Mouse (Mus musculus): Measurements from ENCODE around the gene Tmem87b.

The Tmem87b gene

DNA sequence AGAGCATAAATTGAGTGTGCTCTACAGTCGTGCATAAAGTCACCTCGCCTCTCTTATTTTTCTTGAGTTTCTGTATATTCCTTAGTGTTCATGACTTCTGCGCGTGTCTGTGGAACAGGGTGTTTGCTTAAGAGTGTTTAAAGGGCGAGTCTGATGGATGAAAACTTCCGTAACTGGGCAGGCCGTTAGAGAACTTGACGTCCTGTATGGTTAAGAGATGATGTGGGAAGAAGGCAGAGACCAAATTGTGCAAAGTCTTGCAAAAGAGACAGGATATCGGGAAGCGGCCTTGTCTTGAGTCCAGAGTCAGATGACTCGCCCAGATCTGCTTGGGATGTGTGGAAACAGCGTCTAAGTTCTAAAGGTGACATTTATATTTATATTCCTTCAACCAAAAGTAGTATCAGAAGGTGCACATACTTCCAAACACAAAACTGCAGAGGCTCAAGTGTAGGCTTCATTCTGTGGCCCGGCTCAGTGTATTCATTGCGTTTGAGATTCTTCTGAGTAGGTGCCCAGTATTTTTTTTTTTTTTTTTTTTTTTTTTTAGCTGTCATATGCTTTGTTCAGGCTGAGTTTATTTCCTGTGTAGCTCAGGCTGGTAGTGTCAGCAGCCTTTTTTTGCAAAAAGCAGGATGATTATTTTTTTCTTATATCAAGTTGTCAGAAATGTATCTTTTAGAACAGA lies 1.2 kb downstream of the Tmem87b start:
- peak in 1 of 2 experiments; percentile 9 for DNase-seq (ENCODE audit: low spot score in 2 of 2)

DNA sequence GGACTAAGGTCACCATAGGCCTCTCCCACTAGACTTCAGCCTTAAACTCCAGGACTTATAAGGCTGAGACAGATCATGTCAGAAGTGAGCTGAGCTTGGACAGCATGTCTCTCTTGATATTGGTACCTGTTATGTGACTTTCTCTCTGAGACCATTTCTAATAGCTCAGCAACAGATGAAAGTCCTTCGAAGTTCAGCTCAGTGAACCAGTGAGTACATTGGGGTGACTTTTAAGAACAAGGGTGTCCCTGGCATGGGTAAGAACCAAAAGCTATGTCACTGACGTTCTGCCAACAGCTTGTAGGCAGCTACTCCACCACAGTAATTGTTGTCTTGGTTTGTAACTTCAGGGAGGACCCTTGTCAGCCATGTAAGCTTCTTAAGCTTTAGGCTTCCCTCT lies 2.7 kb downstream of the Tmem87b start:
- DNase-seq (ENCODE audit: low spot score in 2 of 2): no peak

DNA sequence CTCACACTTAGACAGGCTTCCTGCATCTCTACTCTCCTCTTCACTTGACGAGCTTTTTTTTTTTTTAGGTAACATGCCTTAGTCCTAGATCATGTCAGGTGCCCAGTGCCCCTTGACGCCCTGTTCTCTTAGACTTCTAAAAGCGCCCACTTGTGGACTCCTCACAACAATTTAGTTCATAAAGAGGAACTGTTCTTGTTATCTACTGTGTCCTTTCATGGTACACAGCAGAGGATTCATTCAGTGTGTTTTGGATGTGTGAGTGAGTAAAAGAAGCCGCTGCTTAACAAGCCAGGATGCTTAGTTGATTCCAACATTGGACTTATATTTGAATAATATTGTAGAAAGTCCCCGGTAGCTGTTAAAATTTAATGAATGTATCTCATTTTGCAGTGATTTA lies 6.0 kb downstream of the Tmem87b start:
- no peak for DNase-seq (ENCODE audit: low spot score in 2 of 2)

DNA sequence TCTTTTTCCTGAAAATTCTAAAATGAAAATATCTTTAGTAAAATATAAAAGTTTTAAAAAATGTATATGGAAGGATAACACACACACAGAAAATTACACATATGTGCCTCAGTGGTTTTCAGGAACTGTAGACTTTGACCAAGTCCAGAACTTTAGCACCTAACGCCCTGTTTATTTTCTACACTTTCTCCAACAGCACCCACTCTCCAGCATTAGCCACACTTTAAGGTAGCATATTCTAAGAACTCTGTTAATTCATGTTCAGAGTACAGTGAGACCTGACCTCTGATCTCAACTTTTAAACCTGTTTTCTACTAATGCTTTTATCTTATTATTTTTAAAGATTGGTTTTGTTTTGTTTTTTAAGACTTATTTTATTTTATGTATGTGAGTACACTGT lies 9.9 kb downstream of the Tmem87b start:
- DNase-seq (ENCODE audit: low spot score in 2 of 2): no peak

DNA sequence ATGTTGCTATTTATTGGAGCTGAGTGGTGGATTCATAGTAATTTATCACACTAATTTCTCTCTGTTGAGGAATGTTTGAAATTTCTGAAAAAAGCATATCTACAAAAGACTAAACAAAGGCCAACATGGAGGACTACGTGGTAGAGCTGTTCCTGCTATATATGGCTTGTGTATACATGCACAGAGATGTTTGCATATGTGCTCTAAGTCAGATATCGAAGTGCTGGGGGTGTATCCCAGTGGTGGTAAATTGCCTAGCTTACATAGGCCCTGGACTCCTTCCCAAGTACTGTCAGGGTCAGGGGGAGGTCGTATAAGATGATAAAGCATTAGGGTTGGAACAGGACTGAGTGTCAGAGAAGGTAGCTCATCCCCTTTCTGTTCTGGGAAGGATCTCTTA lies 14.7 kb downstream of the Tmem87b start:
- no peak for DNase-seq (ENCODE audit: low spot score in 2 of 2)

DNA sequence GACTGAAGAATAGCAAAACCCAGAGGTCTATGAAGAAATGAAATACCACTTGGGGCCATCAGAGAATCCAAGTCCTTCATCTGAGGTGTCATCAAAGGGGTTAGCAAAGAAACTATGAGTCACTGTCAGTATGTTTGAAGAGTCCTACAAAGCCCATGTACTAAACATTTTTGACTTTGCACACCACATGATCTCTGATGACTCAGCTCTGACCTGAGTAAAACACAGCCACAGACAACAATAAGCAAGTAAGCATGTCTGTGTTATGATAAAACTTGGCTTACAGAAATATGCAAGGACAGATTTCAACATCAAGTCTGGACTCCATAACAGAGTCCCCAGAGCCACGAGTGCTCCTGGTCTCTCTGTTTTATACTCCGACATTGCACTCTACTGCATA lies 15.1 kb downstream of the Tmem87b start:
- DNase-seq (ENCODE audit: low spot score in 2 of 2): no peak

DNA sequence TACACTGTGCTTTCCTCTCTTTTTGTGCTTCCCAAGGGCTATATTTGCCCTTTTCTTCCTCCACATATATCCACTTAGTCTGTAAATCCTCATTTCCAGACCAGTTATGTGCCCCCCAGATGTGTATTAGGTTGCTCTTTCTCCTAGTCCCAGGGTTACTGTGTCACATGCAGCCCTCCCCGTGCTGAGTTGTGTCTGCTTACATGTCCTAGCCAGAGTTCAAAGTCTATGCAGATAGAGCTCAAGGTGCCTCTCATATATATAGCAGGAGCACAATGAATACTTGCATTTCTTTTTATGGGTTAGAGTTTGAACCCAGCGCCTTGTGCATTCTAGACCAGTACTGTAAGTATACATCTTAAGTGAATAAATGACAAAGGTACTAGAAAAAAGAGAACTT lies 15.5 kb downstream of the Tmem87b start:
- no peak for DNase-seq (ENCODE audit: low spot score in 2 of 2)

DNA sequence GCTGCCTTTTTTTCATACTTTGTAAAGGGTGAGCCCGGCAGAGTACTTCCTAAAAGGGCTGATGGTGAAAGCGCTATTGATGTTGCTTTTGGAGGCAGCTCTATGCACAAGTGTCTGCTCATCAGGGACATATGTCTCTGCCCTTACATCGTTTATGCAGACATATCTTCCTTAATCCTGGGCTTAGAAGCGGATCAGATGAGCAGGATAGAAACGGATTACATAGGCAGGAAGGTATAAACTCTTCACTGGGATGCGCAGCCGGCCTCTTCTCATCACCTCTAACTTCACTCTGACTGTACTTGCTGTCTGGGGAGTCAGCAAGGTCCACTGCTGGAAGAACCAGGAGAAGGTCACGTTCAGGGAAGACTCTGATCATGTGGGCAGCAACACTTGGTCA lies 19.6 kb downstream of the Tmem87b start:
- no peak for DNase-seq (ENCODE audit: low spot score in 2 of 2)

DNA sequence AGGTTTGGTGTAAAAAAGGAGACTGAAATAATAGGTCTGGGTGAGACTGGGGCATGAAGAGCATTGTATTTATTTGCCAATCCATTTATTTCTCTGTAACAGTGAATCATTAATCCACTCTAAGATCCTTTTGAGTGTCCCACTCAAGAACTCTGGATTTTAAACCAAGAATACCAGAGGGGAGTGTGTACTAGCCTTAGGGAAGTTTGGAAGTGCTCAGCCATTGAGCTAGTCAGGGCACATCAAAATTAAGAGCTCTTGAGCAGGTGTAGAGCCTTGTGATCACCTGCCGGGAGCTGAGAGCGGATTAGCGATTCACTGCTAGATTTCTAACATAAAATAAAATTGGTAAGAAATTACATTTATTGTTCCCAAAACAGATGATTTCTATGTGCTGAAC lies 20.7 kb downstream of the Tmem87b start:
- no peak for DNase-seq (ENCODE audit: low spot score in 2 of 2)

DNA sequence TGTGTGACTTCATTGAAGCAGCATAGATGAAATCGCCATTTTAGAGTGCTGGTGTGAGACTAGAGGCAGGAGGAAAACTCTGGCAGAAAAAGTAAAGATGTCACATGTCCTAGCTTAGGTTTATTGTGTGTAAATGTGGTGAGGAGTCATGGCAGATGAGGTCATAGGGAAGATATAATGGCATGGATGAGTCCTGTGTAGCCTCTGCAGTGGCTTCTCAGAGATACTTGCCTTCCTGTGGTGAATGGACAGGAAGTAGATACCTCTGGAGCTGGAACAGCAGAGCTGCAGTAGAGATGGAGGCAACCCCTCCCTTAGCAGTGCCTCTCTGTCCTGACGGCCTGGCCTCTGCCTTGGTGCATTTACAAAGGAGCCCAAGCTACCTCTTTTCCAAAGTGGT lies 21.6 kb downstream of the Tmem87b start:
- no peak for DNase-seq (ENCODE audit: low spot score in 2 of 2)

DNA sequence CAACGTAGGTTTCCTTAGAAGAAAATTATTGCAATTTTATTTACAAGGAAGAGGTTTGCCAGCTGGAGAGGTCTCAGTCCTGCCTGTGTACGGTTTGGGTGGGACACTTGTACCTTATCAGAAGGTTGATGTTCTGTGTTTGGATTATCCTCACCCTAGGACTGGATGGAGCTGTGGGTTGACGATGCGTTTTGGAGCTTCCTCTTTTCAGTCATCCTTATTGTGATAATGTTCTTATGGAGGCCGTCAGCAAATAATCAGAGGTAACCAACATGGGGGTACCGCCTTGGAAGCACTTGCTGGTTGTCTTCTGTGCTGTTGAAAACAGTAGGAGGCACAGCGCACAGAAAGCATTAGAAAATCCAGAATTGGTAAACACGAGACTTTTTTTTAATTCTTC lies 24.5 kb downstream of the Tmem87b start:
- DNase-seq (ENCODE audit: low spot score in 2 of 2): no peak

DNA sequence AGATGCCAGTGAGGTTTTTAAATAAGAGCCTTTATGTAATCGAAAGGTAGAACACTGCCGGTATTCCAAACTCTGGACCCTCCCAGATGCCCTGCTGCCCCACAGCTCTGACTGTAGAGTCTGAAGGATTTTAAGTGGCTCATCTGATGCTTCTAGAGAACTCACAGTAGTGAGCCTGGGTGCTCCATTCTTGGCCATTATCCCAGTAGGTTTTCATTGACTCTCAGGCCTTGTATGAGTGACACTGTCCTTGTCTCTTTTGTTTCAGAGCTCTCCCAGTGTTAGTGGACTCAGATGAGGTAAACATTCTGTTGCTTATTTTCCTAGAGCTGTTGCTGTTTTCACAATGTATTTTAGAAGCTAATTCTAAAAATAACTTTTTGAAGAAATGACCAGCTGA lies 32.1 kb downstream of the Tmem87b start:
- DNase-seq (ENCODE audit: low spot score in 2 of 2): no peak

DNA sequence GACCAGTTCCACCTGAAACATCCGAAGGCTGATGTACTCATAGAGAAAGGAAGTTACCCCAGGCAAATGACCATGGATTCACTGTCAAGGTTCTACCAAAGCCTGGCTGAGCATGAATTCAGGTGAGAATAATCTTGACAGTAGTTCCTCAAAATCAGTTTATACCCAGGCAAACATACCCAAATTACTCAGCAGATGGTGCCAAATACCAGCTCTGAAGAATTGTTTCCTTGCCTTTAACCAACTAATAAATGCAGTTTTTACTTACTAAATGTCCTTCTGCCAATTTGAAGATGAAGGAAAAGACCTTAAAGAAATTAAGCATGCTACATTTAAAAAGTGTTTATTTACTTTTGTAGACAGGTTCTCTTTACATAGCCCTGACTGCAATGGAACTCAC lies 38.8 kb downstream of the Tmem87b start:
- DNase-seq (ENCODE audit: low spot score in 2 of 2): no peak

DNA sequence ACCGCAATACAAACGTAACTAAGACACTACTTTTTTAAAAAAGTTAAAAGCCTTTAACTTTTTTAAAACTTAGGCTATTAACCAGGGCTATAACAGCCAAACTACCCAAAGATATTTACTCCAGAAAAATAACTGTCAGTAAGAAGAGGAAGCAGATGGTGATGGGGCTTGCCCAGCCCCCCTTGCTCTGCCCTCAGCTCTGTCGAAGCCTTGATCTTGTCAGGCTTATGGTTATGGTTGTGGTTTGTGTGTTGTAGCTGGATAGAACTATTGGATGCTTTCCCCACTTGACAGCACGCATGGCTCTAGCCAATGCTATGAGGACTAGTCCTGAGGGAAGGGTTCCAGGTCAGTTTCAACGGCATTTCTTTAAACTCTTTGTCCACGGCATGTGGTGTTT lies 41.0 kb downstream of the Tmem87b start:
- DNase-seq (ENCODE audit: low spot score in 2 of 2): no peak

DNA sequence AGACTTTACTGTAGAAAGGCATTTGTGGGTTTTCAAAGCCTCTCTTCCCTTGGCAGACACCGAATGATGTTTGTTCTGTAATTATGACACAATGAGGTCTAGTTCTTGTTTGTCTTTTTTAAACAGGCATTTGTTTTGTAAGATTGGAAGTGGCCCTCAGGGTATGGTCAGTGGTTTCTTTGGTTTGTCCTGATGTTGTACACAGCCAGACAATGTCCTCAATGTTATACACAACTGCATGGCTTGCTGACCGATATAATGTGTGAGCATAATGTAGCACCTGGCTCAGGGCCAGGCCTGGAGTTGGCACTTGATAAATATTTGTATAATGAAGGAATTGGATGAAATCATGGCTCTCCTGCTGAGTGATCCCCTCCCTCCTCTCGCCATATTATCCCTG lies 41.9 kb downstream of the Tmem87b start:
- no peak for DNase-seq (ENCODE audit: low spot score in 2 of 2)

DNA sequence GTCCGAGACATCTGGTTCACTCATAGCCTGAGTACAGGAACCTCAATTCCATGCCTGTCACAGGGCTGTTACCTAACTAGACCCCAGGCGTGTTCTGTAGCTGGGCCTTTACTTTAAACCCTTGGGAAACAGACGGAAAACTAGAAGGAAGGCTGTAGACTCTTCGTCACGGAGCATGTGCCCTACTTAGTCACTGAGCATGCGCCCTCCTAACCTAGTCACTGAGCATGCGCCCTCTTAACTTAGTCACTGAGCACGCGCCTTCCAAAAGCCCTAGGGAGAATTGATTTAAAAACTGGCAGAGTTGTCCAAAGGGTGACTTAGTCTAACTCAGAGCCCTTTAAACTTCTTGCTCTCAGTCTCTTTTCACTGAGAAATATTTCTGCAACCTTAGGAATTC lies 44.7 kb downstream of the Tmem87b start, which contains the start of gene Fbln7:
Gene Fbln7 (plus strand): TSS at position 346 of the 400 bp plus-strand sequence.
- DNase-seq (ENCODE audit: low spot score in 2 of 2): no peak

DNA sequence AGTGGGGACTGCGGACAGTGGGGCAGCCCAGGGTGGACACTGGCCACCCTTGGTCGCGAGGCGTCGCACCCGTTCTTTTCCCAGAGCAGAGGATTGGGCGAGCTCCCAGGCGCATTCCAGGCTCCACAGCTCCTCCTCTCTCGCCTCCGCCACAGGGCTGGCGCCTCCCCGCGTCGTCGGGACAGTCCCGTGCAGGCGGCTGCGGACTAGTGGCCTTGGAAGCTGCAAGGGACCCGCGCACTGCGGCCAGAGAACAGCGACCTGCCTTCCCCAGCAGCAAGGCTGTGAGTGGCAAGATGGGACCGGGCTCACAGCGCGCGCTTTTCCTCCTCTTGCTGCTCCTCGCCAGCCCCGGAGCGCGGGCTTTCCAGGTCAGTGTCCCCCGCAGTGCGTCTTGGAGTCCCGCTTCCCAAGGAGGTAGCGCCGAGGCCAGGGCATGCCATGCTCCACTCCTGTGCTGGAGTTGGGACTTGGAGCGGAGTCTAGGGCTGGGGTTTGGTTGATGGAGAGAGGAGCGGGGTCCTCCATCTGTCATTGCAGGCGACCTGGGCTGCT lies 45.9 kb downstream of the Tmem87b start:
- DNase-seq (ENCODE audit: low spot score in 2 of 2): no peak

DNA sequence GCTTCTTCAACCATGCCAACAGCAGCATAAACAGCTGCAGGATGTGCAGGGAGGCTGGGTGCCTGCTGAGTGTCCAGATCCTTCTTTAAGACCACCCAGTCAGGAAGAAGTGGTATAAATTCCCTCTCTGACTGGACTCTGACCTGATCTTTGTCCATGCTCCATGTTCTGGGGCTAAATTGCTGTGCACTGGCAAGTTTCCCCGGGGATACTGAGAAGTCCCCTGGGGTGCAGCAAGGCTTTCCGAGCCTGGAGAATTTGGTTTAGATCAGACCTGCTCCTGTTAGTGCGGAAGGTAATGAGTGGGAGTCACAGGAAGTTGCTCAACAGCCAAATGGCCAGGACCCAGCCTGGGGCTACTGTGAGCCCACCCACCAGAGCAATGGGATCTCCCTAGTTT lies 47.1 kb downstream of the Tmem87b start:
- no peak for DNase-seq (ENCODE audit: low spot score in 2 of 2)

DNA sequence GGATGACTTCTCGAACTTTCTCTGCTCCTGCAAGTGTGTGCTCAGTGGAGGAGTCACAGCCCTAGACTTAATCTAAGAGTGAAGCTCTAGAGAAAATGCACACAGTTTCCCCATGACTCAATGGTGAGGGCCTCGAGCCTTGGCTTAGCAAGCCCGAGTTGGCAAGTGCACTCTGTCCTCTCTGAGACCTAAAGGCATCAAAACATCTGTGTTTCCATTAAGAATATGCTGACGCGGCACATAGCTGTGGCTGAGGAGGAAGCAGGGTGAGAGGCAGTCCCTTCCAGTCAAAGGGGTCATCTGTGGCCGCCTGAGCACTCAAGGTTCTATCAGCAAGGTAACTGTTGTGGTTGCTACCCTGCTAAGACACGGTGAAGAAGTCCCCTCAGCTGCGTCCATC lies 53.7 kb downstream of the Tmem87b start:
- DNase-seq (ENCODE audit: low spot score in 2 of 2): no peak

DNA sequence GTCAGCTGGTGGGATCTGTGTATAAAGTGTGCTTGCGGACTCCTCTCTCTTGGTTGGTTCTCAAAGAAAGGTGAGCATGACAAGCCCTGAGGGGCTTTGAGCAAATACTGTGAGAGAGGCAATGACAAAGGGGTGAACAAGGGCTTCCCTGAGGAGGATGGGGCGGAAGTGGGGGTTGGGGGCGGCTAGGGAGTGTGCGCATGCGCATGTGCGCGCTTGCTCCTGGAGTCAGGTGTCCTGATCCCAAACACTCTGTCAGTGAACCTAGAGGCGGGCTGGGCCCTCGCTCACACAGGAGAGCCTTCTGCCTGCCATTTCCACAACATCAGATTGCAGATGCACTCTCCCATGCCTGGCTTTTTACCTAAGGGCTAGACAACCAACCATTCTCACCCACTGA lies 54.3 kb downstream of the Tmem87b start:
- no peak for DNase-seq (ENCODE audit: low spot score in 2 of 2)

DNA sequence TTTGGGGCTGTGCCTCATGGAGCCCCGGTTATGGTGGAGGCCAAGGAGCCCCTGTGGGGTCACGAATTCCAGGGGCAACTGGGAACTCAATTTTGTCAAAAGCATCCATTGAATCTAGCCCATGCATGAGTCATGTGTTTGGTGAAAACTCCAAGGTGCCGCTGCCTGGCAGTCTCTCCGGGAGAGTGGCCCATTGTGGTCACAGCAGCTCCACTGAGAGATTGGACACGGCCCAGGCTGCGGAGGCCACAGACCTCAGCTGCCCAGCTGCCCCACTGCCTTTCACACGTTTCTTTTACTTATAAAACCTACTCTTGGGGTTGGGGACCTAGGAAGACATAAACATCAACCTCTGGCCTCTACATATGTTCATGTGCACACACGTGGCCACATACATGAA lies 57.6 kb downstream of the Tmem87b start:
- no peak for DNase-seq (ENCODE audit: low spot score in 2 of 2)

DNA sequence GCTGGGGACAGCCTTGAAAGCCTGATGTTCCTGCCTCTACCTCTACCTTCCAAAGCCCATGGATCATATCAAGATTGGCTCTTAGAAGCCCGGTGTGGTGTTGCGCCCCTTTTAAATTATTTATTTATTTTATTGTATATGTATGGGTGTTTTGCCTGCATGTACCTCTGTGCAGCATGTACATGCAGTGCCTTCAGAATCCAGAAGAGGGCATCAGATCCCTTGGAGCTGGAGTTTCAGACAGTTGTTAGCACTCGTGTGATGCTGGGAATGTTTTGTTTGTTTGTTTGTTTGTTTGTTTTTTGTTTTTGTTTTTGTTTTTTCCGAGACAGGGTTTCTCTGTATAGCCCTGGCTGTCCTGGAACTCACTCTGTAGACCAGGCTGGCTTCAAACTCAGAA lies 63.3 kb downstream of the Tmem87b start:
- peak in 1 of 2 experiments; percentile 31 for DNase-seq (ENCODE audit: low spot score in 2 of 2)

DNA sequence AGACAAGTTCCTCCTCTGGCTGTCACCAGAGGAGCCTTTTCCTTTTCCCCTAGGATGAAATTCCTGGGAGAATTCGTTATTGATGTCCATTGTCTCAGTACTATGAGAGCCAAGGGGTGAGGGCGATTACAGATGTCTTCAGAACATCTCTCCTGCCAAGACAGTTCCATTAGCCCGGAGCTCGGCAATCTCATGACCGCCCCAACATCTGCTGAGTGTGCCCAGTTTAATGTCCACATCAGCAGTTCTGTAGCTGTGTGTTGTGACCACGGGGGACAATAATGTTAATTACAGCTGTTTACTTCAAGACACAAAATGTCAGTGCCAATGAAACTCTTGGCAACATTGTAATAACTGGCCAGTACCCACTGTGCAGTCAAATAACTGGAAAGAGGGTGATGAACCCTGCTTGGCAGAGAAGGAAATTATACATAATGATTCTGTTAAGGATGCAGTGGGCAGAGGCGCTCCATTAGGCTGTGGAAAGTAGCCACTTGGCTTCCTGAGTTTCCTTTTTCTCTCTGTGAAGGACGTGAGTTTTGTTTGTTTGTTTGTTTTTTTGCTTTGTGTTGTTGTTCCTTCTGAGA lies 67.4 kb downstream of the Tmem87b start:
- no peak for DNase-seq (ENCODE audit: low spot score in 2 of 2)
